Mouse (Mus musculus): Measurements from ENCODE around the gene Gm36028. TPM values are rescaled to one million over a fixed set of nuclear protein-coding genes. Genes with fewer than 3 reads are reported as not detected.

Gene Gm36028
- total RNA-seq, 2 experiments from 2014 or later, result not detected

GRCm38 (mm10) chr16:37802686-37803295, 58.2 kb downstream of the Gm36028 start:
- H3K4me3 ChIP-seq, result no peak overlapping the region
- intact Hi-C loops (cut with DNase I), result no loop called here
- DNase-seq (ENCODE audit: extremely low spot score in 1 of 2, low spot score in 2 of 2), result peak; percentile 51 to 62
- no peak for TF ChIP-seq CTCF (IDR thresholded peaks at IDR 0.05)
- H3K27ac ChIP-seq, result peak overlapping the region; percentile 16; the same call in 1 of the 2 replicates

GRCm38 (mm10) chr16:37801097-37801496, 59.8 kb downstream of the Gm36028 start:
- DNase-seq (ENCODE audit: extremely low spot score in 1 of 2, low spot score in 2 of 2), result no peak
- intact Hi-C loops (cut with DNase I), result no loop called here
- Histone ChIP-seq H3K4me3 (no peak overlapping the region), H3K27ac (0 out of 2 replicates have a peak overlapping the region, but pooled peaks have one; percentile 24)
- TF ChIP-seq CTCF (IDR thresholded peaks at IDR 0.05), result no peak

Other genes starting within 250 kb of the Gm36028 start
- gene Ndufb4, start 206.7 kb downstream of the Gm36028 start, total RNA-seq (2021), result 10 to 100 TPM; 68.5 to 69.7 TPM
- gene Fstl1, start 84.3 kb downstream of the Gm36028 start, total RNA-seq (2021), result 10 to 100 TPM; 28.8 to 33.3 TPM
- 100 to 1,000 TPM; 105 to 106 TPM for gene Lrrc58, start 7.2 kb upstream of the Gm36028 start, total RNA-seq (2021)
- gene Gpr156, start 55.4 kb upstream of the Gm36028 start, total RNA-seq (2021), result under 1 TPM; 0.48 to 0.63 TPM
- gene Gsk3b, start 227.9 kb upstream of the Gm36028 start, total RNA-seq (2021), result 100 to 1,000 TPM; 179 to 181 TPM